Mouse (Mus musculus): Measurements from ENCODE around the gene Malsu1. TPM values are rescaled to one million over a fixed set of nuclear protein-coding genes. Genes with fewer than 3 reads are reported as not detected.
A peak's percentile ranks its signal among the peaks of the same experiment; 100 is the strongest.

The Malsu1 gene
- polyA plus RNA-seq, 1 experiment from 2014 or later: 54.5 TPM

GRCm38 (mm10) chr6:49032783-49033182 is 40.8 kb upstream of the Malsu1 start:
- Histone ChIP-seq H3K9me3 (ENCODE audit: low read length) (no peaks in the 10 kb centered on the region), H3K36me3 (replicated peaks; ENCODE audit: insufficient read depth, low read length) (no peaks in the 10 kb centered on the region), H3K4me2 (ENCODE audit: low read depth, low read length) (no peak overlapping the region), H3K27ac (ENCODE audit: low read depth) (no peak overlapping the region), H3K27me3 (ENCODE audit: insufficient read depth, low read length) (0 out of 2 replicates have a peak, but pooled peaks cover 8% of the 10 kb centered on the region), H3K9ac (replicated peaks) (no peak overlapping the region), H3K4me3 (ENCODE audit: low read depth, low read length) (no peak overlapping the region), H3K4me1 (ENCODE audit: insufficient read depth) (peaks cover 2% of the 10 kb centered on the region; the same call in 1 of the 2 replicates)
- 66% methylated on average over 4 of the region's 4 CpGs for WGBS (ENCODE audit: insufficient replicate concordance)
- TF ChIP-seq EP300 (IDR thresholded peaks at IDR 0.05; ENCODE audit: low read depth) (no peak), CTCF (IDR thresholded peaks at IDR 0.05; ENCODE audit: low read depth) (no peak)
- ATAC-seq (no peak), DNase-seq (no peak)

GRCm38 (mm10) chr6:49036275-49037267 is 37.0 kb upstream of the Malsu1 start, which contains the start of gene Gpnmb:
Gpnmb (plus strand) TSS chr6:49036546.
- ATAC-seq: no peak
- Histone ChIP-seq H3K4me3 (ENCODE audit: low read depth, low read length) (peak within 1 kb of the TSS; percentile 15; the same call in 1 of the 2 replicates), H3K4me2 (ENCODE audit: low read depth, low read length) (peak within 1 kb of the TSS; percentile 58), H3K36me3 (replicated peaks; ENCODE audit: insufficient read depth, low read length) (no peaks in the 10 kb centered on the region), H3K4me1 (ENCODE audit: insufficient read depth) (peaks cover 6% of the 10 kb centered on the region; the same call in 1 of the 2 replicates), H3K27ac (ENCODE audit: low read depth) (no peak within 1 kb of the TSS), H3K9me3 (ENCODE audit: low read length) (no peaks in the 10 kb centered on the region), H3K9ac (replicated peaks) (peak within 1 kb of the TSS; percentile 30; the same call in 1 of the 2 replicates), H3K27me3 (ENCODE audit: insufficient read depth, low read length) (0 out of 2 replicates have a peak, but pooled peaks cover 8% of the 10 kb centered on the region)
- TF ChIP-seq CTCF (IDR thresholded peaks at IDR 0.05; ENCODE audit: low read depth) (no peak), EP300 (IDR thresholded peaks at IDR 0.05; ENCODE audit: low read depth) (no peak)
- WGBS (ENCODE audit: insufficient replicate concordance): 32% methylated on average over 28 of the region's 28 CpGs
- no peak for DNase-seq

- 0 out of 2 replicates have a peak overlapping the region, but pooled peaks have one; percentile 58 for H3K4me2 ChIP-seq (ENCODE audit: low read depth, low read length)
- no peak for TF ChIP-seq CTCF (IDR thresholded peaks at IDR 0.05; ENCODE audit: low read depth)
- TF ChIP-seq EP300 (IDR thresholded peaks at IDR 0.05; ENCODE audit: low read depth): no peak
- whole genome bisulfite sequencing (ENCODE audit: insufficient replicate concordance): 62% methylated on average over 12 of the region's 12 CpGs
- DNase-seq: no peak
- 0 out of 2 replicates have a peak, but pooled peaks cover 8% of the 10 kb centered on the region for H3K27me3 ChIP-seq (ENCODE audit: insufficient read depth, low read length)
- no peak for ATAC-seq
- H3K27ac ChIP-seq (ENCODE audit: low read depth): no peak overlapping the region
- no peak overlapping the region for H3K9ac ChIP-seq (replicated peaks)
- H3K4me1 ChIP-seq (ENCODE audit: insufficient read depth): peaks cover 6% of the 10 kb centered on the region; the same call in 1 of the 2 replicates
- no peak overlapping the region for H3K4me3 ChIP-seq (ENCODE audit: low read depth, low read length)
- H3K9me3 ChIP-seq (ENCODE audit: low read length): no peaks in the 10 kb centered on the region
- H3K36me3 ChIP-seq (replicated peaks; ENCODE audit: insufficient read depth, low read length): no peaks in the 10 kb centered on the region
Measured at GRCm38 (mm10) chr6:49037268-49037662, 36.3 kb upstream of the Malsu1 start.

- Histone ChIP-seq H3K9ac (replicated peaks) (peak overlapping the region; percentile 46; the same call in 1 of the 2 replicates), H3K27ac (ENCODE audit: low read depth) (no peak overlapping the region), H3K27me3 (ENCODE audit: insufficient read depth, low read length) (0 out of 2 replicates have a peak, but pooled peaks cover 8% of the 10 kb centered on the region), H3K36me3 (replicated peaks; ENCODE audit: insufficient read depth, low read length) (no peaks in the 10 kb centered on the region), H3K4me1 (ENCODE audit: insufficient read depth) (peaks cover 6% of the 10 kb centered on the region; the same call in 1 of the 2 replicates), H3K4me3 (ENCODE audit: low read depth, low read length) (peak overlapping the region; percentile 33), H3K9me3 (ENCODE audit: low read length) (no peaks in the 10 kb centered on the region), H3K4me2 (ENCODE audit: low read depth, low read length) (peak overlapping the region; percentile 65)
- DNase-seq: peak; percentile 75
- TF ChIP-seq EP300 (IDR thresholded peaks at IDR 0.05; ENCODE audit: low read depth) (no peak), CTCF (IDR thresholded peaks at IDR 0.05; ENCODE audit: low read depth) (peak; percentile 75)
- 11% methylated on average over 18 of the region's 18 CpGs for WGBS (ENCODE audit: insufficient replicate concordance)
- ATAC-seq: peak; percentile 55; the same call in 1 of the 2 replicates
Measured at GRCm38 (mm10) chr6:49039470-49040180, 34.0 kb upstream of the Malsu1 start.

- Histone ChIP-seq H3K36me3 (replicated peaks; ENCODE audit: insufficient read depth, low read length) (no peaks in the 10 kb centered on the region), H3K4me2 (ENCODE audit: low read depth, low read length) (no peak overlapping the region), H3K27ac (ENCODE audit: low read depth) (no peak overlapping the region), H3K27me3 (ENCODE audit: insufficient read depth, low read length) (no peaks in the 10 kb centered on the region), H3K4me1 (ENCODE audit: insufficient read depth) (0 out of 2 replicates have a peak, but pooled peaks cover 3% of the 10 kb centered on the region), H3K9me3 (ENCODE audit: low read length) (no peaks in the 10 kb centered on the region), H3K4me3 (ENCODE audit: low read depth, low read length) (no peak overlapping the region), H3K9ac (replicated peaks) (no peak overlapping the region)
- TF ChIP-seq CTCF (IDR thresholded peaks at IDR 0.05; ENCODE audit: low read depth): no peak
- TF ChIP-seq EP300 (IDR thresholded peaks at IDR 0.05; ENCODE audit: low read depth): no peak
- DNase-seq (no peak), ATAC-seq (peak; percentile 33; the same call in 1 of the 2 replicates)
- WGBS (ENCODE audit: insufficient replicate concordance): 59% methylated on average over 6 of the region's 6 CpGs
Measured at GRCm38 (mm10) chr6:49046502-49046901, 27.1 kb upstream of the Malsu1 start.
